Mouse (Mus musculus) lung, embryonic 14.5 days (tissue): ENCODE data around the gene Tent4b. TPM values are rescaled to one million over a fixed set of nuclear protein-coding genes. Genes with fewer than 3 reads are reported as not detected.

Experiments used
- ATAC-seq: fragments of 200-750 bp; cut with Nextera tagmentation; 2 replicates; pipeline ENCODE4 v1.8.0; 2017; ENCODE audit warnings: mild to moderate bottlenecking, moderate TSS enrichment, moderate library complexity; ENCODE audit not compliant: insufficient read depth
- DNase-seq: peaks from one replicate; pipeline ENCODE4 v3.0.0-alpha.2; 2015
- H3K27ac ChIP-seq: fragments of 300-500 bp; sonication (generic); 2 replicates; pipeline ENCODE4 v1.5.1; 2014; ENCODE audit warnings: low read depth, mild to moderate bottlenecking, moderate library complexity
- H3K27me3 ChIP-seq: fragments of 300-500 bp; sonication (generic); 2 replicates; pipeline ENCODE4 v1.6.1; 2014; ENCODE audit warnings: low read length, control low read depth; ENCODE audit not compliant: insufficient read depth
- H3K36me3 ChIP-seq: fragments of 300-500 bp; sonication (generic); 2 replicates; pipeline ENCODE4 v1.6.1; 2014; ENCODE audit warnings: control low read depth; ENCODE audit not compliant: insufficient read depth
- H3K4me1 ChIP-seq: fragments of 300-500 bp; sonication (generic); 2 replicates; pipeline ENCODE4 v1.6.1; 2014; ENCODE audit warnings: antibody characterized with exemption, control low read depth; ENCODE audit not compliant: insufficient read depth
- H3K4me2 ChIP-seq: fragments of 300-500 bp; sonication (generic); 2 replicates; pipeline ENCODE4 v1.6.1; 2014; ENCODE audit warnings: mild to moderate bottlenecking
- H3K4me3 ChIP-seq: fragments of 300-500 bp; sonication (generic); 2 replicates; pipeline ENCODE4 v1.5.1; 2014; ENCODE audit warnings: low read depth, low read length
- H3K9ac ChIP-seq: fragments of 300-500 bp; sonication (generic); 2 replicates; pipeline ENCODE4 v1.6.1; 2014
- H3K9me3 ChIP-seq: fragments of 300-500 bp; sonication (generic); 2 replicates; pipeline ENCODE4 v1.6.1; 2016; ENCODE audit warnings: low read depth, low read length, control low read depth
- CTCF ChIP-seq: IDR thresholded peaks from 2 replicates; pipeline ENCODE4 v1.5.1; 2016; ENCODE audit warnings: antibody characterized with exemption, low read depth
- WGBS: fragments of 180-500 bp; shearing (Covaris S2); extraction: QIAGEN DNeasy Blood & Tissue Kit; methylation state at CpG from one replicate; pipeline ENCODE4 v1.1.7; 2014; 5-methylcytosine and 5-hydroxymethylcytosine counted together
- polyA plus RNA-seq: library from polyadenylated mRNA; unstranded; fragments of >200 nt; fragmentation: Nextera tagmentation; extraction: Ambion mirVana; gene quantifications from 2 replicates; pipeline ENCODE4 v1.2.1, GENCODE M21; 2014

Gene Tent4b
- polyA plus RNA-seq, 1 experiment from 2014 or later = 16.1 TPM

GRCm38 (mm10) chr8:88228286-88228685, 29.3 kb downstream of the Tent4b start:
- ATAC-seq = peak; percentile 28; the same call in 1 of the 2 replicates
- H3K4me2 ChIP-seq = peak overlapping the region; percentile 26

GRCm38 (mm10) chr8:88228800-88229199, 29.8 kb downstream of the Tent4b start:
- no peaks in the 10 kb centered on the region for H3K36me3 ChIP-seq
- 67% methylated on average over 1 of the region's 1 CpGs for WGBS
- H3K9me3 ChIP-seq = no peaks in the 10 kb centered on the region
- peaks cover 6% of the 10 kb centered on the region; the same call in 1 of the 2 replicates for H3K4me1 ChIP-seq
- peak; percentile 5 for DNase-seq
- no peaks in the 10 kb centered on the region for H3K27me3 ChIP-seq
- H3K4me3 ChIP-seq = no peak overlapping the region
- no peak for TF ChIP-seq CTCF
- no peak overlapping the region for H3K9ac ChIP-seq
- ATAC-seq = no peak
- no peak overlapping the region for H3K4me2 ChIP-seq
- H3K27ac ChIP-seq = no peak overlapping the region

More at GRCm38 (mm10) chr8:88228286-88228685, 29.3 kb downstream of the Tent4b start:
- Histone ChIP-seq H3K27me3 (no peaks in the 10 kb centered on the region), H3K9ac (no peak overlapping the region), H3K4me3 (no peak overlapping the region), H3K27ac (no peak overlapping the region), H3K36me3 (no peaks in the 10 kb centered on the region), H3K9me3 (no peaks in the 10 kb centered on the region), H3K4me1 (peaks cover 6% of the 10 kb centered on the region; the same call in 1 of the 2 replicates)
- peak; percentile 77 for DNase-seq
- WGBS = 32% methylated on average over 1 of the region's 1 CpGs
- TF ChIP-seq CTCF = no peak

DNA sequence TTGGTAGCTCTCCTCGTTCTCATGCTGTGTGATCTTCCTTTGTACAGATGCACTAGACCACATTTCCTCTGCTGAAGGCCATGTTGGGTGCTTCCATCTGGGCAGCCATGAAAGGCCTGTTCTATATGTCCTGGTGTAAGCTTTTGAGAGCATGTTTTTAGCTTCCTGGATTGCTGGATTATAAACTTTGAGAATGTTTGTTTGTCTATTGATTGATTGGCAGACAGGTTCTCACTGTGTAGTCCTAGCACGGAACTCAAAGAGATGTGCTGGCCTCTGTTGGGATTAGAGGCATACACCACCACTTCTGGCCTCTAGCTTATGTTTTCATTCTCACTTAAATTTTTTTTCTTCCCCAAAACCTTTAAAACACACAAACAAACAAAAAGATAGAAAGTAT, 37.7 kb downstream of the Tent4b start:
- 71% methylated on average over 2 of the region's 2 CpGs for WGBS
- H3K4me2 ChIP-seq = no peak overlapping the region
- TF ChIP-seq CTCF = no peak
- ATAC-seq (no peak), DNase-seq (no peak)
- no peaks in the 10 kb centered on the region for H3K4me1 ChIP-seq
- H3K4me3 ChIP-seq = no peak overlapping the region
- H3K9ac ChIP-seq = no peak overlapping the region
- H3K36me3 ChIP-seq = no peaks in the 10 kb centered on the region
- H3K27me3 ChIP-seq = no peaks in the 10 kb centered on the region
- H3K27ac ChIP-seq = no peak overlapping the region
- H3K9me3 ChIP-seq = no peaks in the 10 kb centered on the region

GRCm38 (mm10) chr8:88237606-88238005, 38.6 kb downstream of the Tent4b start:
- 74% methylated on average over 2 of the region's 2 CpGs for WGBS
- Histone ChIP-seq H3K36me3 (no peaks in the 10 kb centered on the region), H3K9ac (no peak overlapping the region), H3K4me2 (no peak overlapping the region), H3K4me1 (no peaks in the 10 kb centered on the region), H3K27me3 (no peaks in the 10 kb centered on the region), H3K27ac (no peak overlapping the region), H3K4me3 (no peak overlapping the region), H3K9me3 (no peaks in the 10 kb centered on the region)
- ATAC-seq (no peak), DNase-seq (no peak)
- no peak for TF ChIP-seq CTCF

DNA sequence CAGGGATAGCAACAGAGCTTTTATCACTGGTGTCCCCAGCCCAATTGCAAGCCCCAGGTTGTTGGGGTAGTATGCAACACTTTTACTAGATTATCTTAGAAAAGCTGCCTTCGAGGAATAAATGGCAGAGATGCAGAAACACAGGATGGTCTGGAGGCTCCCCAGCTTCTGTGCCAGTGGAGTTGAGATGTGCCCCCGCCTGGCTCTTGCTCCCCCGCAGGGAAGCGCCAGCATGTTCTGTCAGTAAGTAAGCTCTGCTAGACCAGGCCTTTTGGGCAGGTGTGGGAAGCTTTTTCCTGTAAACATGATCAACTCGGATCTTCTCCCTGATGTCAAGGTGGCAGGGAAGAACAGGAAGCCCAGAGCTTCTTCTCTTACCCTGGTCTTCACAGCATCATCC, 40.3 kb downstream of the Tent4b start:
- WGBS = 88% methylated on average over 5 of the region's 5 CpGs
- Histone ChIP-seq H3K4me1 (no peaks in the 10 kb centered on the region), H3K9me3 (no peaks in the 10 kb centered on the region), H3K27ac (no peak overlapping the region), H3K36me3 (0 out of 2 replicates have a peak, but pooled peaks cover 6% of the 10 kb centered on the region), H3K9ac (no peak overlapping the region), H3K4me3 (no peak overlapping the region), H3K4me2 (no peak overlapping the region), H3K27me3 (no peaks in the 10 kb centered on the region)
- TF ChIP-seq CTCF = no peak
- DNase-seq (no peak), ATAC-seq (no peak)

DNA sequence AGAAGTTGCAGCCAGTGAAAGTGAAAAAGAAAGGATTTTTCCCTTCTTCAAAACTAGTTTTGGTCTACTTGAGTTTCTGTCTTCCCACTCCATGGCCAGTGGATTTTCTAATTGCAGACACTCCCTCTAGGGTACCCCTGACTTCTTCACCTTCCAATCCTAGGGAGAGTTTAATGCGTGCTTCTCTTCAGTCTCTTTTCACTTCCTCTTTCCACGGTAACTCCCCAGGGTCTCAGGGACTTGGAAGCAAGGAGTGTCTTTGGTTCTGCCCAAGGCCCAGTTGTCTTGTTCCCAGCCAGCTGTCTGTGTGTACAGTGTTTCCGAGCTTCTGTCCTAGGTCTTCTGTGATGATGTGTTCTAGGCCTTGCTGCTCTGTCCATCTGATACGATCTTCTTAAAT, 42.9 kb downstream of the Tent4b start:
- H3K27me3 ChIP-seq = no peaks in the 10 kb centered on the region
- no peak overlapping the region for H3K4me3 ChIP-seq
- H3K9ac ChIP-seq = no peak overlapping the region
- H3K27ac ChIP-seq = no peak overlapping the region
- H3K9me3 ChIP-seq = no peaks in the 10 kb centered on the region
- H3K4me2 ChIP-seq = no peak overlapping the region
- ATAC-seq (no peak), DNase-seq (no peak)
- no peak for TF ChIP-seq CTCF
- peaks cover 23% of the 10 kb centered on the region for H3K36me3 ChIP-seq
- no peaks in the 10 kb centered on the region for H3K4me1 ChIP-seq
- 84% methylated on average over 4 of the region's 4 CpGs for WGBS

DNA sequence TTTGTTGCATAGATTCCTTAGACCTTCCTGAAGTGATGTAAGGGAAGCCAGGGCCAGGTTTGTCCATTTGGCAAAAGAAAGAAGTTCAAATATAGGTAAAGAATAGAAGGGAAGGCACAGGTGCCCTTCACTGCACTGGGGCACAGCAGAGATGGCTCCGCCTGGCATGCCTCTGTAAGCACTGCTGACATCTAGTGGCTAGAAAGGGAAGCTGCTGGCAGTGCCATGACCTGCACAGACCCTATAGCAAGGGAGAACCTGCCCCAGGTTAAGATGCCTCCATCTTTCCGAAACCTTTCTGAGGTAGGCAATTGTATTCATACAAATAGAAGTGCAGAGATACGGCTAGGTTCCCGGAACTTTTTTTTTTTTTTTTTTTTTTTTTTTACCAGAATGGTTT, 45.3 kb downstream of the Tent4b start:
- 80% methylated on average over 4 of the region's 4 CpGs for WGBS
- no peak overlapping the region for H3K27ac ChIP-seq
- no peaks in the 10 kb centered on the region for H3K27me3 ChIP-seq
- no peak overlapping the region for H3K9ac ChIP-seq
- DNase-seq (peak; percentile 77), ATAC-seq (peak; percentile 76; the same call in 1 of the 2 replicates)
- H3K9me3 ChIP-seq = no peaks in the 10 kb centered on the region
- H3K4me2 ChIP-seq = no peak overlapping the region
- no peak overlapping the region for H3K4me3 ChIP-seq
- peak; percentile 81 for TF ChIP-seq CTCF
- no peaks in the 10 kb centered on the region for H3K4me1 ChIP-seq
- H3K36me3 ChIP-seq = peaks cover 40% of the 10 kb centered on the region

GRCm38 (mm10) chr8:88252791-88253190, 53.8 kb downstream of the Tent4b start:
- no peak overlapping the region for H3K4me3 ChIP-seq
- H3K4me2 ChIP-seq = no peak overlapping the region
- H3K9ac ChIP-seq = no peak overlapping the region
- H3K9me3 ChIP-seq = no peaks in the 10 kb centered on the region
- peak; percentile 84 for DNase-seq
- WGBS = 63% methylated on average over 3 of the region's 3 CpGs
- no peak overlapping the region for H3K27ac ChIP-seq
- no peaks in the 10 kb centered on the region for H3K27me3 ChIP-seq
- no peaks in the 10 kb centered on the region for H3K4me1 ChIP-seq
- ATAC-seq = no peak
- peaks cover 77% of the 10 kb centered on the region for H3K36me3 ChIP-seq
- TF ChIP-seq CTCF = peak; percentile 62
